Mouse (Mus musculus) left cerebral cortex, postnatal 36 days (tissue): ENCODE results near the gene Topaz1. TPM values are rescaled to one million over a fixed set of nuclear protein-coding genes. Genes with fewer than 3 reads are reported as not detected.
A peak's percentile ranks its signal among the peaks of the same experiment; 100 is the strongest.
"Not testable (repeated sequence)": the region's sequence is repeated elsewhere in the genome, so short reads cannot be mapped to it uniquely, and the experiment has no call there.

Experiments used
- DNase-seq, 2 experiments: peaks; one replicate each; pipeline ENCODE4 v3.0.0; 2021 to 2022; ENCODE audit warnings: low spot score in 2 of 2, mixed read lengths in 1 of 2
- intact Hi-C: fragments of 180-260 bp; cut with DNase I; formaldehyde crosslinking; loops from one replicate; pipeline ENCODE4 v1.15.1; 2025
- total RNA-seq, 2 experiments: library from RNA; stranded (reverse); gene quantifications; 2 replicates each; pipeline ENCODE4 v1.2.3; 2021

The Topaz1 gene
- total RNA-seq, 2 experiments from 2014 or later, result not detected

GRCm38 (mm10) chr9:122805845-122806341 lies 58.7 kb downstream of the Topaz1 start:
- DNase-seq, result no peak
- intact Hi-C loops, result no loop called here

- intact Hi-C loops, result no loop called here
- DNase-seq, result no peak
Measured at GRCm38 (mm10) chr9:122807186-122807585, 60.0 kb downstream of the Topaz1 start.

DNA sequence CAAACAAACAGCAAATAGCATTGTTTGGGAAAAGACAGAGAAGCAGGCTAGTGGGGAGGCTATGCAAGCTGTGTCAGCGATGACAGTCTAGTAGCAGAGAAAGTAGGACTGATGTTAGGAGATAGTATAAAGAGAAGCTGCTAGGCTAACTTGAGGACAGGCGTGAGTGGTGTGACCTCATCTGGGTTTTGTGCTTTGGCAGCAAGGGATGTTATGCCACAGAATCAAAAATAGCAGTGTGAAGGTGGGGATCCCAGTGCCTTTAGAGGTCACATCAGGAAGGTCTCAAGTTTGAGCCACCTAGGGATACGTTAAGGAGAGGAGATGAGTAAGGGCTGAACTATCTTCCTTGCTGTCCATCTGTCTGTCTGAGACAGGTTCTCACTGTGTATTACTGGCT lies 63.1 kb downstream of the Topaz1 start:
- intact Hi-C loops, result no loop called here
- DNase-seq, result no peak

GRCm38 (mm10) chr9:122812386-122812785 lies 65.2 kb downstream of the Topaz1 start:
- intact Hi-C loops, result no loop called here
- no peak for DNase-seq

- no peak for DNase-seq
- intact Hi-C loops, result loop anchor here (5.0 kb wide), 1 partner anchor 38 kb away; no protein-coding TSS in a partner anchor
Measured at GRCm38 (mm10) chr9:122814775-122815174, 67.6 kb downstream of the Topaz1 start.

DNA sequence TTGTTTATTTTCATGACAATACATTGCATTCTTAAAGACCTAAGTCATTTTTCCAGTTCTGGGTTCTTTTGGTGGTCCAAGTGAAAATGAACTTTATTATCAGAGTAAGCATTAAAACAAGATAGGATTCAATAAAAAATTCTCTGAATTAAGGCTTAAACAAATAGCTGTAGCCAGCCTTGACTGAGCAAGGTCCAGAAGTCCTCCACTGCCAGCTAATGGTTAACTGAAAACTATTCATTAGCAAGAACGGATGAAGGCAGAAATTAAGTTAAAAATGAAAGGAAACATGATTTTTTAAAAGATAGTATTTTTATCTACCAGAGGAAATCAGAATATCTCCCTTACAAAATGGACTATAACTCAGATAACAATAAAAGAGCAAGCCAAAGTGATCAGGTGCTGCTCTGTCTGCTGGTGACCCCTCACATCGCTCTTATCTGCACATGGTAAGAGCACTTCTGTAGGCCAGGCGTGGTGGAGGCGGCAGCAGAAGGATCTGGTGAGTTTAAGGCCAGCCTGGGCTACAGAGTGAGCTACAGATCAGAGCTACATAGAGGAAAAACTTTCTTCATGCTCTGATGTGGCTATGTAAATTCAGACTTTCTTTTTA lies 68.2 kb downstream of the Topaz1 start:
- DNase-seq, result no peak
- intact Hi-C loops, result loop anchor here (5.0 kb wide), 1 partner anchor 37 kb away; no protein-coding TSS in a partner anchor

GRCm38 (mm10) chr9:122823374-122824017 lies 76.3 kb downstream of the Topaz1 start:
- intact Hi-C loops, result no loop called here

DNA sequence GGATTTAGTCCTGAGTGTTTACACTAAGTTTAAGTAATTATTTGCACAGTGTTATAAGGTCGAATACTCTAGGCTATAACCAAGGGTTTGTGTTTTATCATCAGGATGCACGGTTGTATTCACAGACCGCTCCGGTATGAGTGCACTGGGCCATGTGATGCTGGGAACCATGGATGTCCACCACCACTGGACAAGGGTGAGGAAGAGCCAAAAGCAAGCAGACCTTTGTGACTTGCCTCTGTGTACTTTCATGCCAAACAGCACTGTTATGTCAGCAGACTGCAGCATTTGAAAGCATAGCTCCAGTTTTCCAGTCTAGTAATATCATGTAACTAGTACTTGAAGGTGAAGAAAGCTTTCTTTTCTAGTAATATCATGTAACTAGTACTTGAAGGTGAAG lies 79.6 kb downstream of the Topaz1 start:
- intact Hi-C loops, result no loop called here
- no peak for DNase-seq

More at GRCm38 (mm10) chr9:122823374-122824017, 76.3 kb downstream of the Topaz1 start:
- DNase-seq, result no peak

DNA sequence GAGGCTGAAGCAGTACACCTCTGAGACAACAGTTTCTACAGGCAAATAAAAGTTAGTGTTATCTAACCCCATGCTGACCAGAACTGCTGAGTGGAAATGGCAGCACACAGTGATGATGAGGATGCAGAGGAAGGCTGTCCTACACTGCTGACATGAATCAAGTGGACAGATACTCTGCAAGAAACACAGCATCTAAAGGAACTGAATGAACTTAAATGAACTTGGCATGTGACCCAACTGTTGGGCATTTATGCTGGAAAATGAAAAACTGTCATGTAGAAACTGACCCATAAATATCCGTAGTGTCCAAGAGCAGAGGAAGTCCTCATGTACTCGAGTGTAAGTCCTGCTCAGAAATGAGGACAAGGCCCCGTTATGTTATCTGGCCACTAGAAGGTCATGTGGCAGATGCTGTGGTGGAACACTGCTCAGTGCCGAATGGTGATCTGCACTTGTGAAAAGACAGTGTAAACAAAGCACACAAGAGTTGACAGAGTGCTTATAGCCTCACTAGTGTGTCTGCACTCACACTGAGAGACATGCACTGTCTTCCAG lies 82.8 kb downstream of the Topaz1 start:
- DNase-seq, result no peak
- intact Hi-C loops, result no loop called here

DNA sequence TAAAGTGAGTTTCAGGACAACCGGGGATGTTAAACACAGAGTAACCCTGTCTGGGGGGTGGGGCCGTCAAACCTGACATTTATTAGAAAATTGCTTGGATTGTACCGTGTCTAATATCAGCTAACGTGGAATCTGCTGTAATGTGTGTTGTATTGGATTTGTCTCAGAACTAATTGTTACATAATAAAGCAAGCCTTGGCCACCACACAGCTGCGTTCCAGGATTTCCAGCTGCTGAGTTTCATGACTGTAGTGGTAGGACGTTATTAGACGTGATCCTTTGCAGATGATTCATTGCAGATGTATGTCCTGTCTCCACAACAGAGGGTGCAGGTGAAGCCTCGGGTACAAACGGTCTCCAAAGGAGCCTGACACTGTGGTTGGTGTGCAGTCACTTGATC lies 89.0 kb downstream of the Topaz1 start:
- no peak for DNase-seq
- intact Hi-C loops, result no loop called here

DNA sequence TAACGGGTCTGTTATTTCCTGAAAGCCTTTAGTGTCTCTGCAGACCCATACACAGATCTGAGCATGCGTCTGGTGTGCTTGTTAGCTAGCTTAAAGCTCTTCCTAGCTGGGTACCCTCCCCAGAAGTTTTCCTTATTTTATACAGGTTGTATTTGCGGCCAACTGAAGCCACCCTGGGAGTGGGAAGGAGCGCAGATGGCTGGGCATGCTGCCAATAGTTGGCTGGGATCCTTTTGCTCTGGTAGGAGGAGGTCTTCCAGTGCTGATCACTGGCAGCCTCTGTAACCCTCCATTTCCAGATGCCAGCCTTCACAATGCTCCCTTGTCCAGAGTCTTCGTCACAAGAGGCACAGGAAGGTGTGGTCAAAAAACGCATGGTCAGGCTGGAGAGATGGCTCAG lies 89.6 kb downstream of the Topaz1 start:
- peak; percentile 30 to 33 for DNase-seq
- intact Hi-C loops, result no loop called here

GRCm38 (mm10) chr9:122837216-122837615 lies 90.1 kb downstream of the Topaz1 start:
- DNase-seq, result no peak
- intact Hi-C loops, result no loop called here

- DNase-seq, result no peak
- intact Hi-C loops, result no loop called here
Measured at GRCm38 (mm10) chr9:122837680-122838079, 90.5 kb downstream of the Topaz1 start.

DNA sequence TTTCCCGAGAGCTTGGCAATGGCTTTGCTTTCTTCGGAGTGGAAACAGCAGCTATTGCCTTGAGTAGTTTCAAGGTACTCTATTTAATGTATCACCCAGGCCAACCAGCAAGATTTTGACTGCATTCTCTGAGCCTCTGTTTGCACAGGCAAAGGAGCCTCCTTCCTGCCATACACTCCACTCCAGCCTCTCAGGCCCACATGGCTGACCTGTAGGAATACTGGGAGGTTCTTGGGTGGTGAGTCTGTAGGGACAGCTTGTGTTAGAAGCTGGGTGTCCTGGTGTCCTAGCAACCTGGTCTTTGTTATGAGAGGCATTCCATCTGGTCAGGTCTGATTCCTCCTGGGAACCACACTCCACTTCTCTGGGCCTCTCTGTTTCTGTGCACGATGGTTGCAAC lies 96.6 kb downstream of the Topaz1 start, which contains the start of gene Gm35549:
Gene Gm35549, minus strand, starts transcription at position 276 of the 400 bp plus-strand sequence.
- DNase-seq, result no peak
- intact Hi-C loops, result no loop called here

DNA sequence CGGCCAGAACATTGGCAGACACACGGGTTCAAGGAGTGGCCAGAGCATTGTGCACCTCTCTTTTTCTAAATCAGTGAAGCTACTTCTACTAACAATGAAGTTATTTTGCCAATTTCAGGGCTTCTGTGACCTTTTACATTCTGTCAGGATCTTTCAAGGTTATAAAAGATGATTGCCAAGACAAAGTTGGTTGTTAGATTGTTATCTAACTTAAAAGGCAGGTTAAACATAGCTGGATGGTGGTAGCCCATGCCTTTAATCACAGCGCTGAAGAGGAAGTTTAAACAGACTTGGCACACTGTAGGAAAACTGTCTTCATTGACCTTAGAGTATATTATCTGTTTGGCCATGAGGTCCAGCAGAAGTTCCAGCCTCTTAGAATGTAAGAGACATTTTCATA lies 98.5 kb downstream of the Topaz1 start:
- intact Hi-C loops, result no loop called here
- DNase-seq, result no peak

DNA sequence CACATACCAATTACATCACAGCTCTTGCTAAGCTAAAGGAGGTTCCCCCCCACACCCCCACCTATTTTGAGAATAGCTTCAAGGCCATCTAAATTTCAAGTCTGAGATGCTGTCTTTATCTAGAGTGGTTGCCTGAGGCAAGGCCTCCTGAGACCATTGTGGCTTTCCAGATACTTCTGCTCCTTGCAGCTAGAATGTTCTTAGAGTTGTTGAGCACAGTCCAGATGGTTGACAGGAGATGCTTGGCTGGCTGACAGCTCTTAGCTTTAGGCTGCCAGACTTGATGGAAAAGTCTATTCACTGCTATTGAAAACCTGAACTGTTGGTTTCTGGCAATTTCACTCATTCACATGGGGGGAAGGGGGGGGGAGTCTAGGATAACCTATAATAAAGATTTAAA lies 99.0 kb downstream of the Topaz1 start:
- intact Hi-C loops, result no loop called here
- DNase-seq, result peak; percentile 22 to 28

- intact Hi-C loops, DNase-seq: not testable (repeated sequence)
Measured at GRCm38 (mm10) chr9:122847811-122848311, 100.7 kb downstream of the Topaz1 start.
